Mouse (Mus musculus): ENCODE measurements around the gene Stpg3. TPM values are rescaled to one million over a fixed set of nuclear protein-coding genes. Genes with fewer than 3 reads are reported as not detected.

Gene Stpg3
- total RNA-seq, 1 experiment from 2014 or later: not detected

DNA sequence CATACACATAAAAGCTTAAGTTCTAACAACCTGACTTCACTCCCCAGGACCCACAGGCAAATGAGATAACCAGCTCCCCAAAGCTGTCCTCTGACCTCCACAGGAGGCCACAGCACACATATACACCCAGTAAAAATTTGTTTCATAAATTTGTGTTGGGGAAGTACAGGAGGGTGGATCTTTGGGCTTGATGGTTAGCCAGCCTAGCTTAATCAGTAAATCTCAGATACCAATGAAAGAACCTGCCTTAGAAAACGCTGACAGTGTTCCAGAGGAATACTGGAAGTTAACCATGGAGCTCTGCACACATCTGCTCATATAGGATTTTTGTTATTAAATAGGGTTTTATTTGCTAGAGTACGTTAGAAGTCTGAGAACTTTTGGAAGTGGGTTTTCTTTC lies 3.2 kb upstream of the Stpg3 start:
- ATAC-seq (ENCODE audit: extremely low read depth, insufficient number of reproducible peaks, low FRiP score, poor library complexity, severe bottlenecking): no peak

DNA sequence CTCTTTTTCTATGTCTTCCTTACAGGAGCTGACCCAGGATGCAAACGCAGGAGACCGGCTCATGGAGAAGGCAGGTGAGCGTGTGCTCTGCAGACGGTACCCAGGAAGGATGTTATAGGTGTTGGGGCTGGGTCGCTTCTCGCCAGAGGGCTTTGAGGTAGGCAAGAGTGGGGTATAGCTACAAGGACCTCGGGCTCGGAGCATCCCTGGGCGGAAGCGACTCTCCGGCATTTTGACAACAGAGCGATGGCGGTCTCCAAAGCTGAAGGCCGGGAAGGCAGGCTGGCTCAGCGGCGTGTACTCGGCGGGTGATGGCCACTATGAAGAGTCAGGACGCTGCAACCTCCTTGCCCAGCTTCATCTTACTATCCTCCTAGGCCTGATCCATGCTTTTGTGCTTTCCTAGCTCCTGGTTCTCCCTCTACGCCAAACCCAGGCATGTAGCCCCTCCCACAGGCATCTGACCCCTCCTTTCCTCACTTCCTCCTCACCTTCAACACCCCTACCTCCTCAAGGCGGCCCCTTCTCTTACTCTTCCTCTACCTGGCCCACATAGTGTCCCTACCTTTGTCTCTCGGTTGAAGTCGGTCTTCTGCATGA lies 1.1 kb downstream of the Stpg3 start:
- ATAC-seq (ENCODE audit: extremely low read depth, insufficient number of reproducible peaks, low FRiP score, poor library complexity, severe bottlenecking): no peak

DNA sequence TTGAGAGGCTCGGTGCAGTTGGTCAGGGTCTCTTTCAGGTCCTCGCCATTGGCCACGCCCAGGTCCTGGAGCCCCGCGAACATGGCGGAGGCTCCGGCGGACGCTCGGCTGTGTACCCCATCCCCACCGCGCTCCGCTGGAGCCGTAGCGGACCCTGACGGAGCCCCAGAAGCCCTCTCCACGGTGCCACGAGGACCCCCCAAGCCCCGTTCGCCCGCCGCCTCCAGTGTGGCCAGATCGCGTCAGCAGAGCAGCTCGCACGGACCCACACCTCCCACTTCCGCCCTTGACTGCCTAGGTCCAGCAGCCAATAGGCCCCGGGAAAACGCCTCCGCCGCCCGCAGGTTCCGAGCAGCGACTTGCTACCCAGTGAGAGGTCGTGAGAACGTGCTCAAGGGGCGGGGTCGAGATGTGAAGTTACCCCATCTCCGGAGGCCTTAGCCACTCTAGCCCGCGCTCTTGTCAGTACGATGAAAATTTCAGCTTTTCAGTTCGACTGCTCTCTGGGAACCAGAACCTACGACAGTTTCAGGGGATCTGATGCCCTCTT lies 3.2 kb downstream of the Stpg3 start, which contains the start of gene Nelfb:
Nelfb (minus strand) TSS at position 369 of the 550 bp plus-strand sequence.
- peak; percentile 93 for ATAC-seq (ENCODE audit: extremely low read depth, insufficient number of reproducible peaks, low FRiP score, poor library complexity, severe bottlenecking)

DNA sequence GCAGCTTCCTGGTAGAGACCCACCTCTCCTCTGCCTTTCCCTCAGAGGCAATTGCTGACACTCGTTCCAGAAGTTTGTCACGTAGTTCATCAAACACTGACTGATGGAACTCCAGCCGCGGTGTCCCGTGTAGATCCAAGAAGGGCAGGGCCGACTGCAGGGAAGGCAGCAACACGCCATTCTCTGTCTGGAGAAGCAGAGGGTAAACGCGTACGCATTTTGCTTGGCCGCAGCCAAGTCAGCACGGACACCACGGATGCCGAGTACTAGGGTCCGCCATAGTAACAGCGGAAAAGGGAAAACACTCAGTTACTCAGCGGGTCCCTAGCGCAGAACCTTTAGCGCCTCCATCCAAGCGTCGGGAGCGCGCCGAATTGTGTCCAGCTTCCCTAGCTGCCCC lies 3.8 kb downstream of the Stpg3 start:
- no peak for ATAC-seq (ENCODE audit: extremely low read depth, insufficient number of reproducible peaks, low FRiP score, poor library complexity, severe bottlenecking)

DNA sequence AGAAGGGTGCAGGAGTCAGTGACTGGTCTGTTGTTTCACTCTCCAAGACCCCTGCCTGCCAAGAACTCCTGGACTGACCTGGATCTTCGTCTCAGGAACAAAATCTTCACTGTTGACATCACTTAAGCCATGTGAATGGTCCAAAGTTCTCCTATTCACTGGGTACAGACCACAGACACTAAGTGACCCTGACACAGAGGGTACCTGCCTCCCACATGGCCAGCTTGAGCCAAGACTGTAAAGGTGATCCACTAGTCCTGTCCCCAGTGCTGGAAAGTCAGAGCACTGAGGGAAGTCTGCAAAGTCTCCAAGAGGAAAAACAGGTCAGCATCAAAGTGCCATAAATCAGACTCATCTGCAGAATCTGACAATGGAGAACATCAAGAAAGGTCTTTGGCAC lies 6.8 kb downstream of the Stpg3 start:
- ATAC-seq (ENCODE audit: extremely low read depth, insufficient number of reproducible peaks, low FRiP score, poor library complexity, severe bottlenecking): no peak

DNA sequence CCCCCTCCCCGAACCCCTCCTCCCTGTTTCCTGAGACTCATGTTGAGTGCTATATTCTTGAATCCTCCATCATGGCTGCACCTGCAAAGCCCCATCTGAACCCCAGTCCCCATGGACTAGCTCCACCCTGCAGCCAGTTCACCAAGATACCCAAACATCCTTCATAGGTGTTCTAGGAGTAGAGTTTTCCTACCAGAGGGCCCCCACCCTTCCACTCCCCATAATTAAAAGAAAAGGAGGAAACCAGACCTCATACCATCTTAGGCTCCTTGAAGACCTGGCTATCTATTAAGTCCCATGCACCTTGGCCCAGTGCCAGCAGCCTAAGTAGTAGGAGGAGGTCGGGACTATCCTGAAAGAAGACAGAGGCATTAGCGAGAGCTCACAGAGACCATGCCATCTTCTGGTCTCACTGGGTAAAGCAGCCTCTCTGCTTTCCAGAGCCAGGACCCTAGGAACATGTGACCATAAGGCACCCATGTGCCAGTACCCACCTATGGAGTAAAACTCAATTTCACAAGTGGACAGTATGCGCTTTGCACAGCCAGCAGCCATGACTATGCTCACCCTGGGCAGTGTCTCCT lies 10.7 kb downstream of the Stpg3 start:
- no peak for ATAC-seq (ENCODE audit: extremely low read depth, insufficient number of reproducible peaks, low FRiP score, poor library complexity, severe bottlenecking)

DNA sequence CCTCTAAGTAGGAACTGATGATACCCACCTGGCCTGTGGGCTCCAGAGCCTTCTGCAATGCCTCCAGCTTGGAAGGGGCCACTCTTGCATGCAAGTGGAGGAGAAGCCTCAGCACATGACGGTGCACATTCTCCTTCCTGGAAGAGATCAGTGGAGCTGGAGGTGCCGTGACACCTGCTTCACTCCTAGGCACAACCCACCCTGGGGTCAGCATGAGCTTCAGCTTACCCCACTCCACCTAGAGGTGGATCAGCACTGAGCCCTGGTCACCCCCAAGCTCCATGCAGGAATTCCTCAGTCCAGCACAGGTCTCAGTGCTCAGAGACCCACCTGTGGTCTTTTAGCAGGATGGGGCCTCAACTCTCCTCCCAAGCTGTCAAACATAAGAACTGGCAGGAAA lies 13.8 kb downstream of the Stpg3 start:
- ATAC-seq (ENCODE audit: extremely low read depth, insufficient number of reproducible peaks, low FRiP score, poor library complexity, severe bottlenecking): no peak

DNA sequence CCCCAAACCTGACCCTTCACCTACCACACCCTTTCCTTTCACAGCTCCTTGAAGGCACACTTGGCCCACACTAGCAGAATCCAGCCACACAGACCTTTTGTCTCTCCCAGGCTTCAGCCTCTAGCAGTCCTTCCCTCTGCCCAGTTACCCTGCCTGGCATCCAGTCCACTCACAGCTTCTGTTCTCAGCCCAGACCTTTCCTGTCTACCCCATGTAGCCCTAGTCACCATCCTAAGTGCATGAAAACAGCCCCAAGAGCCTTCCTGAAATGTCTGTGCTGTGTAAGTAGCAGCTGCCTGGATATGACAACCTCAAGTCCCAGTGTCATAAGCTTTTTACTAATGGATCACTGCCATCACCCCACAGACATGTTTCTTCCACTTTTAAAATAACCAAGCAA lies 16.5 kb downstream of the Stpg3 start:
- ATAC-seq (ENCODE audit: extremely low read depth, insufficient number of reproducible peaks, low FRiP score, poor library complexity, severe bottlenecking): no peak

DNA sequence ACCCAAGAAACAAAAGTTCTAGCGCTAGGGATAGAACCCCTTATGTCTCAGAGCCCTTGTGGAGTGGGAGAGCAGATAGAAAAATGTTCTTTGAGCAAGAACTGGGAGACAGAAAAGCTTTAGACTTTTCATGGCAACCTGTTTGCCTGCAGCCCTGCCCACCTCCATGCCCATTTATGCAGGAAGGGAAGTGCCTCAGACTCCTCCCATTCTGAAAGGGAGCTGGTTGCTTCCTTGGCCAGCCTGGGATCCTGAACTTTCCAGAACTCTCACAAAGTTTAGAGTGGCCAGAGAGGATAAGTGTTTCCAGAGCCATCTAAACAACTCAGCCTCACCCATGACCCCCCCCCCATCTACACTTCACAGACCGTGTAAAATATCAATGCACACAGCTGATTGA lies 17.2 kb downstream of the Stpg3 start:
- no peak for ATAC-seq (ENCODE audit: extremely low read depth, insufficient number of reproducible peaks, low FRiP score, poor library complexity, severe bottlenecking)

DNA sequence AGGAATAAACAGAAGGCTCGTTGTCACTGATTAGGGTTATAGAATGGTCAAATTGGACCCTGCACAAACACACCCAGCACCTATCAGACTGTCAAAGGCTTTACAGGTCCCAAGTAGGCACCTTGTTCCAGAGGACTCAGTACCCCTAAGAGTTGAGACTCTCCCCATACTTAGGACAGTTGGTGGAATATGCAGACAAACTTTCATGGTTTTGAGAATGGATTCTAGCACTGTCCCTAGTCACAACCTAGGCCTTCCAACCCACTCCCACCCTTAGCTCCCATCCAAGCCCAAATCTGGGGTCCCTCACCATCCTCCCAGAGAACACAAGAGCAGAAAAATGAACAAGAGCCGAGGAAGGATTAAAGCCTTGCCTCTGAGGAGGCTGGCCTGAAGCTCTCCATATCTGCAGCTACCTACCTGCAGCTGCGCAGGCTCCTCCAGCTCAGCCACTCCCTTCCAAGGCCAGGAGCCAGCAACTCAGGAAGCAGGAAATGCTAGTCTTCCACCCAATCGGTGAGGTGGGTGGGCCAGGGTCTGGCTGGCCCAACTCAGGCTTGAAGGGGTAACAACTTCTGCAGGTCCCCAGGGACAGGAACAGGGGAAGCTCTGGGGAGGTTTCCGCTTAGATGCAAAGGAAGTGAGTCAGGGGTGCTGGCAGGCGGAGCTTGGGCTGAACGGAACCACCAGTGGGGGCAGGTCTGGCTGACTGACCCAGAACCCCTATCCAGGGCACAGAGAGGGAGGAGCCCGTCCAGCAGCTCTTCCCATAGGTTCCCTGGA lies 18.1 kb downstream of the Stpg3 start, which contains the start of gene Tor4a:
Tor4a (minus strand) TSS at position 715 of the 783 bp plus-strand sequence.
- peak; percentile 70 for ATAC-seq (ENCODE audit: extremely low read depth, insufficient number of reproducible peaks, low FRiP score, poor library complexity, severe bottlenecking)

DNA sequence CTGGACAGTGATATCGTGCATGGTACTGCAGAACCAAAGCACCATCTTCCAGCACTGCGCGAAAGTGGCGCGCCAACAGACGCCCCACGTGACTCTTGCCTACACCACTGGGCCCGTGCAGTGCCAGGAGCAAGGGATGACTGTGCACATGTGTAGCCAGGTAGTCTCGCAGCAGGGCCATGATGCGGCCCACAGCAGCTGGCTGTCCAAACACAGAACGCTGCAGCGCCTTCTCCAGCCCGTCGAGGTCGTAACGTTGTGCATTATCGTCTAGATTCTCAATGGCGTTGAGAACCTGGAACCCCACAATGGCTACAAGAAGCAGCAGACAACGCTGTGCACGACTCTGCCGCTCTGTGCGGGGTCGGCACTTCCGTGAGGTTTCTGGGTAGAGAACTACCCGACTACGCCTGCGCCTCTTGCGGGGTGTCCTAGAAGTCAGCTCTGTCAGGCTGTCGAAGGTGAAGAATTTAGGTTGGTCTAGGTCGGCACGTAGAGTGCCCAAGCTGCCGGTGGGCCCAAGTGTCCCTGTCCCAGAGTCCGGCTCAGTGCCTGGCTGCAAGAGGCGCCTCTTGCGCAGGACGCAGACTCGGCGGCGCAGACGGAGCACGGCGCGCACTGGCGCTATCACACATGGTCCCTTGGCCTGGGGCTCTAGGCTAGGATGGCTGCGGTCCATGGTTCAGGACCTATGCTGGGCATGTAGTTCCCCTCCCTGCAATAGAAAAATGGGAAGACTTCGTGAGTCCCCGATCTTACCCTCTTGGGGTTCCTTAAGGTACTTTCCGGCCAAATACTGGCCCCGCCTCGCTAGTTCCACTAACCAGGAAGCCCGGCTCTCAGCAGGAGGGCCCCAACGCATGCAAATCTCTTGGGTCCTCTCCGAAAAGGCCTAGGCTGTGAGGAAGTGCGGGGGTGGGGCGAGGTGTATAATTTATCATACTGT lies 19.0 kb downstream of the Stpg3 start:
- ATAC-seq (ENCODE audit: extremely low read depth, insufficient number of reproducible peaks, low FRiP score, poor library complexity, severe bottlenecking): peak; percentile 46

DNA sequence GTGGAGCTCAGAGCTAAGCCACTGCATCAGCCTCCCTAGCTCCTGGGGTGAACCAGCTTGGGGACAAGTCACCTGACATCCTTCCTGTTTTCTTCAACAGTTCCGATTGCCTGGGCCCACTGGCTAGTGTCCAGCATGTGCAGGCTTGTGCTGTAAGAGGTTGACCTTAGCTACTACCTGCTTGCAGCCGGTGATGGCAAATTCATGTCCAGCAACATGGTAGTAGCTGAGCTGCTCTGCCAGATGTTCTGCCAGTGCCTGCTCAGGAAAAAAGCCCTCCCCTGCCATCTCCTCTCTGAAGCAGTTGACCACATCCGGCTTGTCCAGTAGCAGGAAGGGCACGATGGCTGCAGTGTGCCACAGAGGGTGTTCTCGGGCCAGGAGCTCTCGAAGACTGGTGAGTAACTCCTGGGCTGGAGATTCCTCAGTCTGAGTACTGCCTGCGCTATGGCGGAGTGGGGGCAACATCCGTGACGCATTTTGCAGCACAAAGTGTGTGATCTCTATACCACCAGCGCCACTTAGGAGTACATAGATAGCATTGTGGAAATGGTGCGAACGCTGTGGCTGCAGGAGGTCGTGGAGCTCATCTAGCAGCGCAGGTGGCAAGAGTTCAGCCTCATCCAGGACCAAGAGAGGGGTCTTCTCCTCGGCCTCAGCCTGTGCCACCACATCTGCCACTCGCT lies 19.8 kb downstream of the Stpg3 start:
- peak; percentile 30; the same call in 1 of the 2 replicates for ATAC-seq (ENCODE audit: extremely low read depth, insufficient number of reproducible peaks, low FRiP score, poor library complexity, severe bottlenecking)

DNA sequence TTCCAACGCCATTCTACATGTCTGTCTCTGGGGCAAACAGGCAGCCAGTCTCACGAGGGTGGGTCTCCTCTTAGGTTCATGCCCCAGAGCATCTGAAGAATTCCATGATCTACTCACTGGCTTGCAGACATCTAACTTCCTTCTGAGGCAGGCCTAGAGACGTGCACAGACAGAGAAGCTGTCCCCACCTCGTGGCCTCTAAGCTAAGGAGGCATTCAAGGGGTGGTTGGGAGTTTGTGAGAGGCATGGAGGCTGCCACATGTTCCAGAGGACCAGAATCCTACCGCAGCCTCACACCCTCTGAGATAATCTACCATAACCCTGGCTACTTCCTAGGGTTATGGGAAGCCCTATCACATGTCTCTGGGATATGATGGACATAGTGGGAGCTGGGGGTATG lies 20.4 kb downstream of the Stpg3 start:
- no peak for ATAC-seq (ENCODE audit: extremely low read depth, insufficient number of reproducible peaks, low FRiP score, poor library complexity, severe bottlenecking)

DNA sequence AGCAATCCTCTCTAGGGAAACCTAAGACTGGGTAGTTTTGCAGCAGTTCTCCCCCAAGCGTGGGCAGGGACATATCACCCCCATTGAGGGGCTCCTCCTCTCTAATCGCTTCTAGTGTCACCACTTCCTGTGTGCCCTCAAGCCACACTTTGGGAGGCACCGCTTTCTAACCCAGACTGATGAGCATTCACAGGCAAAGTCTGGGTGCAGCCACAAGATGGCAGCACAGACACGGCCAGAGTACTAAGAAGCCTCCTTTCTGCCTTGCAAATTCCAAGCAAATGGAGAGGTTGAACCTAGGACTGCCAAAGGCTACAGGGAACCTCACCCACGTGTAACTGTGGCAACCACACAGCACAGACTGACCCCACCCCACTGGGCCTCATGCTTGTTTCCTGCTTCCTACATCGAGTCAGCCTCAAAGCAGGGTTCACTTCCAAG lies 21.1 kb downstream of the Stpg3 start:
- ATAC-seq (ENCODE audit: extremely low read depth, insufficient number of reproducible peaks, low FRiP score, poor library complexity, severe bottlenecking): peak; percentile 49

DNA sequence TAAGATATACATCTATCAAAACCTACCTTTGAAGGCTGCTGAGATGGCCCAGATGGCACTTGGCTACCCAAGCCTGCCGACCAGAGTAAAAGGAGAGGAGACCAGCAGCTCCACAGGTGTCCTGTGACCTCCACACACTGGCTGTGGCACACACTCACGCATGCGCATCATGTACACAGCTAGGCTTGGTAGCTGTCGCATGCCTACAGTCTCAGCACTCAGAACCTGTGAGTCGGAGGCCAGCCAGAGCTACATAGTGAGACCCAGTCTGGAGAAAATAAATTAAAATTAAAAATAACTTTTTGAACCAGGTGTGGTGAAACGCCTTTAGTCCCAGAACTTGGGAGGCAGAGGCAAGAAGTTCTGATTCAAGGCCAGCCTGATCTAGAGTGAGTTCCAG lies 26.6 kb downstream of the Stpg3 start:
- ATAC-seq (ENCODE audit: extremely low read depth, insufficient number of reproducible peaks, low FRiP score, poor library complexity, severe bottlenecking): no peak

DNA sequence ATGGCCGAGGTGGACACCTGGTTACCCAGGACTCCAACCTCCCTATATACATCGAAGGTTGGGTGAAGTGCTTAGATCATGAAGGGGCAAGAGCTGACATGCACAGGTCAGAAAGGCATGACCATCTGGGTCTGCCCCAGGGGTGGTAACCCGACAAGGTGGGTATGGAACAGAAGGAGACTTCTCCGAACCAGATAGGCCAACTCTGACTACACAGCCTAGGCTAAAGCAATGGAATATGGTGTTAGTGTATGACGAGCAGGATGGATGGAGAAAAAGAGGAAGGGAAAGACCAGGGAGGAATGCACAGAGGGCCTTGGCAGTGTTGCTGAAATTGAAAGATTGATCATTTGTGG lies 27.9 kb downstream of the Stpg3 start:
- no peak for ATAC-seq (ENCODE audit: extremely low read depth, insufficient number of reproducible peaks, low FRiP score, poor library complexity, severe bottlenecking)

DNA sequence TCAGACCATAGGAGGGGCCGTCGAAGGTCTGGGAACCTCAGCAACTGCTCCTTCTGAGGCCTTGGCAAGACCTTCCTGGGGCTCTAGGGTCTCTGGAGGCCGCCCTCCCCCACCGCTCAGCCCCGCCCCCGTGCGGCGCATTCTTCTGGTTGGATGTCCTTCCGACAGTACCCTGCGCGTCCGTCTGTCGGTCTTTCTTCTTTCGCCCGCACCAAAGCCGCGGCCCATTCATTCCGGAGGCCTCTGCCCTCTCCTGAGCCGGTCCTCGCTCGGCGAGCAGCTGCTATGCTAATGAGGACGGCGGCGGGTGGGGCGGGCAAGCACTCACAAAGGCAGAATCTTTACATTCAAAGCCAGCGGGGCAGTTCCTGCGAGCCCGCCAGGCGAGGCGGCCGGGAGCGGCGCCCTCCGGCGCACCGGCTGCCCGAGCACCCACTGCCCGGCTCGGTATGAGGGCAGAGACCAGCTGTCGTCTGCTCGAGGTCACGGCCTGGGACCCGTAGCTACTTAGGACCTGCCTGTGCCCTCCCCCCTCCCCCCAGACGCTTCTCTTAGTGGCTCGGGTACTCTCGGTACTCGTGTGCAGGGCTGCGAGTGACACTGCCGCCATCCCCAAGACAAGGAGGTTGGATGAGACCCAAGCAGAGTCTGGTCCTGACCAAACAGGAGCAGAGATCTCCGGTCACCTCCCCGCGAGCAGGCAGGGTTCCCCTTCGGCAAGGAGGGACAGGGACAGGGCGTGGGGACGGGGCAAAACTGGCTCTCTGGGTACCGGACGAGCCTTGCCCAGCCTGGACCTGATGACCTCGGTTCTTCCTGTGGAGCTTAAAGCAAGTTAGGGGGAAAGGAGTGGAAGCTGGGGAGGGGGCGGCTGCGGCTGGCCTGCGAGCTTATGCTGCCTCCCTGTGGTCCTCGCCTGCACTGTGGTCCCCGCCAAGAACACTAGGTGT lies 28.5 kb downstream of the Stpg3 start:
- ATAC-seq (ENCODE audit: extremely low read depth, insufficient number of reproducible peaks, low FRiP score, poor library complexity, severe bottlenecking): peak; percentile 33
